Mouse (Mus musculus): Measurements from ENCODE around the gene Atf7ip2.
"Not testable (repeated sequence)": the region's sequence is repeated elsewhere in the genome, so short reads cannot be mapped to it uniquely, and the experiment has no call there.

Atf7ip2 gene

GRCm38 (mm10) chr16:10192679-10193506 lies at the start of gene Atf7ip2:
Gene Atf7ip2, plus strand, starts transcription at chr16:10192712.
- peak; percentile 88 for DNase-seq (ENCODE audit: low spot score)

- DNase-seq (ENCODE audit: low spot score): no peak
These were observed 49.3 kb upstream of the Atf7ip2 start for GRCm38 (mm10) chr16:10143166-10143565.

GRCm38 (mm10) chr16:10147401-10147800 lies 45.1 kb upstream of the Atf7ip2 start:
- no peak for DNase-seq (ENCODE audit: low spot score)

- no peak for DNase-seq (ENCODE audit: low spot score)
These were observed 23.2 kb upstream of the Atf7ip2 start for GRCm38 (mm10) chr16:10169123-10169905.

- no peak for DNase-seq (ENCODE audit: low spot score)
These were observed 22.5 kb upstream of the Atf7ip2 start, which contains the start of gene Rpl39l for GRCm38 (mm10) chr16:10170005-10170404. Gene Rpl39l, plus strand, starts transcription at chr16:10170226.

- DNase-seq (ENCODE audit: low spot score): no peak
These were observed 21.2 kb upstream of the Atf7ip2 start for GRCm38 (mm10) chr16:10171276-10171675.

GRCm38 (mm10) chr16:10172179-10172820 lies 20.2 kb upstream of the Atf7ip2 start:
- DNase-seq (ENCODE audit: low spot score): no peak

GRCm38 (mm10) chr16:10187461-10187860 lies 5.1 kb upstream of the Atf7ip2 start:
- DNase-seq (ENCODE audit: low spot score): not testable (repeated sequence)

- DNase-seq (ENCODE audit: low spot score): no peak
These were observed 16.3 kb downstream of the Atf7ip2 start for GRCm38 (mm10) chr16:10208777-10209176.

- not testable (repeated sequence) for DNase-seq (ENCODE audit: low spot score)
These were observed 23.9 kb downstream of the Atf7ip2 start for GRCm38 (mm10) chr16:10216366-10216765.

GRCm38 (mm10) chr16:10217020-10217419 lies 24.5 kb downstream of the Atf7ip2 start:
- DNase-seq (ENCODE audit: low spot score): not testable (repeated sequence)

- DNase-seq (ENCODE audit: low spot score): no peak
These were observed 34.8 kb downstream of the Atf7ip2 start for GRCm38 (mm10) chr16:10227361-10227760.

GRCm38 (mm10) chr16:10236601-10237000 lies 44.1 kb downstream of the Atf7ip2 start:
- no peak for DNase-seq (ENCODE audit: low spot score)

- no peak for DNase-seq (ENCODE audit: low spot score)
These were observed 61.5 kb downstream of the Atf7ip2 start for GRCm38 (mm10) chr16:10253993-10254392.

- no peak for DNase-seq (ENCODE audit: low spot score)
These were observed 79.7 kb downstream of the Atf7ip2 start for GRCm38 (mm10) chr16:10272256-10272655.

GRCm38 (mm10) chr16:10274465-10274864 lies 82.0 kb downstream of the Atf7ip2 start:
- DNase-seq (ENCODE audit: low spot score): no peak

- DNase-seq (ENCODE audit: low spot score): not testable (repeated sequence)
These were observed 84.3 kb downstream of the Atf7ip2 start for GRCm38 (mm10) chr16:10276778-10277177.

GRCm38 (mm10) chr16:10280286-10280951 lies 87.9 kb downstream of the Atf7ip2 start:
- DNase-seq (ENCODE audit: low spot score): peak; percentile 40

- no peak for DNase-seq (ENCODE audit: low spot score)
These were observed 89.4 kb downstream of the Atf7ip2 start for GRCm38 (mm10) chr16:10281890-10282289.

- DNase-seq (ENCODE audit: low spot score): no peak
These were observed 94.2 kb downstream of the Atf7ip2 start for GRCm38 (mm10) chr16:10286513-10287268.

GRCm38 (mm10) chr16:10288115-10288514 lies 95.6 kb downstream of the Atf7ip2 start:
- no peak for DNase-seq (ENCODE audit: low spot score)
